Mouse (Mus musculus) forebrain, embryonic 13.5 days (tissue): Measurements from ENCODE around the gene Prkag3. TPM values are rescaled to one million over a fixed set of nuclear protein-coding genes. Genes with fewer than 3 reads are reported as not detected.

ENCODE experiments used
- ATAC-seq: fragments of 200-750 bp; cut with Nextera tagmentation; 2 replicates; pipeline ENCODE4 v1.8.0; 2017
- H3K27ac ChIP-seq: fragments of 300-500 bp; sonication (generic); 2 replicates; pipeline ENCODE4 v1.5.1; 2015; ENCODE audit warnings: inconsistent platforms, mild to moderate bottlenecking, moderate library complexity
- H3K27me3 ChIP-seq: fragments of 300-500 bp; sonication (generic); 2 replicates; pipeline ENCODE4 v1.6.1; 2015; ENCODE audit warnings: mild to moderate bottlenecking, inconsistent platforms
- H3K36me3 ChIP-seq: fragments of 300-500 bp; sonication (generic); 2 replicates; pipeline ENCODE4 v1.6.1; 2015; ENCODE audit warnings: mild to moderate bottlenecking, inconsistent platforms; ENCODE audit not compliant: poor library complexity, severe bottlenecking
- H3K4me1 ChIP-seq: fragments of 300-500 bp; sonication (generic); 2 replicates; pipeline ENCODE4 v1.6.1; 2015; ENCODE audit warnings: inconsistent platforms
- H3K4me2 ChIP-seq: fragments of 300-500 bp; sonication (generic); 2 replicates; pipeline ENCODE4 v1.6.1; 2015; ENCODE audit warnings: inconsistent platforms, mild to moderate bottlenecking, moderate library complexity
- H3K4me3 ChIP-seq: fragments of 300-500 bp; sonication (generic); 2 replicates; pipeline ENCODE4 v1.5.1; 2015; ENCODE audit warnings: mild to moderate bottlenecking, inconsistent platforms
- H3K9ac ChIP-seq: fragments of 300-500 bp; sonication (generic); 2 replicates; pipeline ENCODE4 v1.6.1; 2015; ENCODE audit warnings: mild to moderate bottlenecking, inconsistent platforms
- H3K9me3 ChIP-seq: fragments of 300-500 bp; sonication (generic); replicated peaks from 2 replicates; pipeline ENCODE4 v1.6.1; 2016; ENCODE audit warnings: inconsistent platforms
- WGBS: fragments of 180-500 bp; shearing (Covaris S2); methylation state at CpG from one replicate; pipeline ENCODE4 v1.1.7; 2015; 5-methylcytosine and 5-hydroxymethylcytosine counted together
- polyA plus RNA-seq: library from polyadenylated mRNA; unstranded; fragments of >200 nt; fragmentation: Nextera tagmentation; extraction: Ambion mirVana; gene quantifications from 2 replicates; pipeline ENCODE4 v1.2.1, GENCODE M21; 2015

Gene Prkag3
- polyA plus RNA-seq, 1 experiment from 2014 or later: not detected

DNA sequence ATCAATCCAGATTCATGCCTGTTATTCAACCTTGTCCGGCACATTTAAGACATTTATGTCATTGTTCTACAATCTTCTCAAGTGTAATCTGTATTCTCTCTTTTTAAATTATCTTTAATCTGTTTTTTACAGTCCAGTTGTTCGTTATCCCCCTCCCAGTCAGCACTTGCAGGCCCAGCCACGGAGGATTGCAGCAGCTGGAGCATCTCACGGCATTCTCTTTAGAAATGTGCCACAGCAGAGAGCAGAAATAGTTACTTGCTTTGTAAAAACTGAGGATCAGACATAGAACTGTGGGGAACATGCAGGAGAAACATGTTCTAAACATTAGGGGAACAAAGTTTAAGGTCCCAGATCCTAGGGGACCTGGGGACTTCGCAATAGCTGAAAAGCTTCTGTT, 44.0 kb downstream of the Prkag3 start:
- H3K9me3 ChIP-seq: no peaks in the 10 kb centered on the region
- H3K36me3 ChIP-seq: peaks cover 16% of the 10 kb centered on the region
- ATAC-seq: no peak
- H3K4me1 ChIP-seq: no peaks in the 10 kb centered on the region
- no peak overlapping the region for H3K27ac ChIP-seq
- no peak overlapping the region for H3K9ac ChIP-seq
- H3K4me3 ChIP-seq: no peak overlapping the region
- H3K4me2 ChIP-seq: no peak overlapping the region
- H3K27me3 ChIP-seq: no peaks in the 10 kb centered on the region
- 83% methylated on average over 5 of the region's 5 CpGs for WGBS

DNA sequence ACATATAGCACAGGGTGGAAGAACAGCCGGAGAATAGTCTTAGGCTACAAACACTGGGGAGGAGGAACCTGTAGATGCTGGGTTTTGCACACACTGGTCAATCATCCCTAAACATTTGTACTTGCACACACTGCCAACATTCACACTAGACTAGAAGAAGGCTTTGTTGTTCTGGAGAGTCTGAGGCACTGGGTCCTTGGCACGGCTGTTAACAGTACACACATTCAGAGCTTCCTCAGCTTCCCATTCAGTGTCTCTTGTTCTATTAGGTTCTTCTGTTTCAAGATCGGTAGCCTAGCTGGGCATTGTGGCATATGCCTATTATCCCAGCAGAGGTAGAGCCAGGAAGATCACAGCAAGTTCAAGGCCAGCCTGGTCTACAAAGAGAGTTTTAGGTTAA, 44.9 kb downstream of the Prkag3 start:
- Histone ChIP-seq H3K9me3 (no peaks in the 10 kb centered on the region), H3K27ac (no peak overlapping the region), H3K4me2 (no peak overlapping the region), H3K36me3 (peaks cover 24% of the 10 kb centered on the region), H3K27me3 (no peaks in the 10 kb centered on the region), H3K4me3 (no peak overlapping the region), H3K4me1 (no peaks in the 10 kb centered on the region), H3K9ac (no peak overlapping the region)
- 75% methylated on average over 3 of the region's 3 CpGs for WGBS
- ATAC-seq: no peak

DNA sequence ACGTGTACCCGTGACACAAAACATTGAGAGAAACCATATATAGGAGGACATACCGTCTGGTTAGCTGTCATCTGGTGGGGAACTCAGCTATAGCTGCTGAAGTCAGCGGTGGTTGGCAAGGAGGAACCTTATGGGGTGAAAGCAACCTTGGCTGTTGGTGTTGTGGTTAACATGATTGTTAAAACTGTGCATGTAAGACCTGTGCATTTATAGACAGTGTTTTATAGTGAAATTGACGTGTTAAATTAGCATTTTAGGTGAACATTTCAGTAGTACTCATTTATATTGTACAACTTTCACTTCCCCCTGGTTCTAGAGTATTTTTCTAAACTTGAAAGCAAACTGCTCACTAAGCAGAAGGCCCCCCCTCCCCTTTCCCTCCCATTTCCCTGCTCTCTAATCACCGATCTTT, 46.9 kb downstream of the Prkag3 start:
- H3K4me3 ChIP-seq: no peak overlapping the region
- no peak overlapping the region for H3K4me2 ChIP-seq
- H3K36me3 ChIP-seq: peaks cover 44% of the 10 kb centered on the region
- no peak overlapping the region for H3K27ac ChIP-seq
- H3K4me1 ChIP-seq: no peaks in the 10 kb centered on the region
- H3K9me3 ChIP-seq: no peaks in the 10 kb centered on the region
- WGBS: 92% methylated on average over 6 of the region's 6 CpGs
- no peaks in the 10 kb centered on the region for H3K27me3 ChIP-seq
- no peak for ATAC-seq
- no peak overlapping the region for H3K9ac ChIP-seq

DNA sequence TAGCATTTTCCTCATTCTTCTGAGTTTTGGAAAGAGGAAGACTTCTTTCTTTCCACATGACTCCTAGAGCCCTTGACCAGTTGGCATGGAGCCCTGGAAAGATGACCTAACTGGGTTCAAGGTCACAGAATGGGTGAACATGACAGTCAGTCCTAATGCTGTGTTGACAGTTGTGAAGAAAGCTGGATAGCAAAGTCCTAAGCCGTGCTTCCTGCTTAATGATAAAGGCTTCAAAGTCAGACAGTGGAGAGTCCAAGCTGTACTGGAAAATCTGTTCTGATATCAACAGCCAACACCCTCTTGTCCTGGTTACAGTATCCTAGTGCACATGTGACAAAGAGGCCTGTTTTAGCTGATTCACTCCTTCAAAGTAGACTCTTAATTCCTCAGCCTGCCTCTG, 50.2 kb downstream of the Prkag3 start:
- 97% methylated on average over 1 of the region's 1 CpGs for WGBS
- H3K4me3 ChIP-seq: no peak overlapping the region
- ATAC-seq: no peak
- H3K9me3 ChIP-seq: no peaks in the 10 kb centered on the region
- no peak overlapping the region for H3K27ac ChIP-seq
- no peaks in the 10 kb centered on the region for H3K27me3 ChIP-seq
- no peak overlapping the region for H3K9ac ChIP-seq
- H3K4me2 ChIP-seq: no peak overlapping the region
- H3K36me3 ChIP-seq: peaks cover 77% of the 10 kb centered on the region
- H3K4me1 ChIP-seq: no peaks in the 10 kb centered on the region

DNA sequence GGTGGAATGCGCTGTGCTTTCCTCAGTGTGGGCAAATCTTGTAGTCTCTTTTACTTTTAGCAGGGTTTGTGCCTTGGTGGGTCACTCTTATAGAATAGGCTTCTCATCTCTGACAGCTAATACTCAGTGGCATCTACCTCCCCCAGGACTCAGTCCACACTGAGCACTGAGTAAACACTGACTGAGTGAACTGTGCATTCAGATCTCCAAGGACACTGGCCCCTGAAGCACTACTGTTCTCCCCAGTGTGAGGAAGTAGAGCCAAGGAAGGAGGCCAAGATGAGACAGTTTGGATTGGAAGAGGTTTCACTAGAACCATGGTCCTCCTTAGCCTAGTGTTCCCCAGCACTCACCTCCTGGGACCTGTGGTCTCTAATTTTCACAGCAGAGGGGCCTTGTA, 50.7 kb downstream of the Prkag3 start:
- Histone ChIP-seq H3K4me1 (no peaks in the 10 kb centered on the region), H3K36me3 (peaks cover 80% of the 10 kb centered on the region), H3K4me3 (no peak overlapping the region), H3K9ac (no peak overlapping the region), H3K27ac (no peak overlapping the region), H3K9me3 (no peaks in the 10 kb centered on the region), H3K4me2 (no peak overlapping the region), H3K27me3 (no peaks in the 10 kb centered on the region)
- ATAC-seq: no peak
- 96% methylated on average over 1 of the region's 1 CpGs for WGBS

DNA sequence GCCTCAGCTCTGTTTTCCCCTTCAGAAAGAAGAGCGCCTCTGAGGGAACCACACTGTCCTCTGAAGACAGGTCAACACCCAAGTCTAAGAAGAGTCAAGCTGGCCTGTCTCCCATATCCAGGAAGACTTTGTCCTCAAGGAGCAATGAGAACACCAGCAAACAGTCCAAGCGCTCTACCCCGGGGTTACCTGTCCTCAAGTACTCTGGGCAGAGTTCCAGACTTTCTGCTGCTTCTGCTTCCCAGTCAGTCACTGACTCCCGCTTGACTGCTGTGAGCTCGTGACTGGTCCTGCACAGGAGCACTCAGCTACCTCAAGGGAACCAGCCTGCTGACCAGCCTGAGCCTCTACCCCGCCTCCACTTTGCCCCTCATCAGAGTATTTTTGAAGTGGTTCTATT, 51.6 kb downstream of the Prkag3 start:
- no peaks in the 10 kb centered on the region for H3K4me1 ChIP-seq
- H3K36me3 ChIP-seq: peaks cover 82% of the 10 kb centered on the region
- ATAC-seq: no peak
- no peak overlapping the region for H3K4me2 ChIP-seq
- H3K27ac ChIP-seq: no peak overlapping the region
- no peaks in the 10 kb centered on the region for H3K9me3 ChIP-seq
- WGBS: 93% methylated on average over 6 of the region's 6 CpGs
- H3K27me3 ChIP-seq: no peaks in the 10 kb centered on the region
- H3K4me3 ChIP-seq: no peak overlapping the region
- no peak overlapping the region for H3K9ac ChIP-seq

DNA sequence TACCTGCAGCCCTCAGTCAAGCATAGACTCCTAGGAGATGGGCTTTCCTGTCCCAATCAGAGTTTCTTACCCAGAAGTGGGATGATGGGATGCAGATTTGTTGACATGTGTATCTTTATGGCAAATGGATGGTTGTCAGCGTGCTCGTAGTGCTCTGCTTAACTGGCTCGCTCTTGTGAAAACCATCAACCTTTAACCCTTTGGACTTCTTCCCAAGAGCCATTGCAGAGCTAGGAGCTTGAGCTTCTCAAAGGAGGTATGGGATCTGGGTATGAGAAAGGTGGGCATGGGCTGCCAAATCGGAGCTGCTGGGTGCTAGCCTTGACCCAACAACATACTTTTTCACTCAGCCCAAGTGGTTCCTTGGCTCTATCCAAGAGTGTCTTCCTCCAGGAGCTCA, 53.2 kb downstream of the Prkag3 start:
- peaks cover 90% of the 10 kb centered on the region for H3K36me3 ChIP-seq
- WGBS: 95% methylated on average over 4 of the region's 4 CpGs

DNA sequence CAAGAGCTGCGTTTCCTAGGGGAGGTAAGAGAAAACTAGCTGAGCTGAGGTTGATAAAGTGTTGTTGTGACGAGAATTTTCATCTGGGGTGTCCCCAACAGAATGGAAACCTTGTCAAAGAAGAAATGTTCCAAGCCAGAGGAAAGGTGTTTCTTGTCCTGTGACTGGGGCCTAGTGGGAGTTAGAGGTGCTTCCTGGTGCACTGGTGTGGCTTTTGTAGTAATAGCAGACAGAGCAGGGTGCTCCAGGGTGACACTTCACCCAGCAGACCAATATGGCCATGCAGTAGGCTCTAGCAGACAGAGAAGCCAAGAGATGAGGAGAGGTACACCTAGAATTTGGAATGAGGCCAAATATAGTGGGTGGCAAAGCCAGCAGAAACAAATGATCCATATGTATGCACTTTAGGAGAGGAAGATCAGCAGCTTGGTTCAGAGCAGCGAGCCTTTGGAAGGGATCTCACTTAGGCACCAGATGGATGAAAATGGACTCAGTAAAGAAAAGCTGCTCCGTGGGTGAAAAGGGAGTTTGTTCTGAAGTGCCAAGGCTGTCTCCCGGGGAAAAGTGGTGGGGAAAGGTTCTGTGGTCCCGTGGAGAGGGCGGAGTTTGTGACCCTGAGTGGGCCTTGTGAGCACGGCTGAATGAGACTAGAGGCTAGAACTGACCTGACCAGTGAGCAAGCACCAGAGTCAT, 55.0 kb downstream of the Prkag3 start:
- WGBS: 93% methylated on average over 8 of the region's 8 CpGs
- H3K27me3 ChIP-seq: no peaks in the 10 kb centered on the region
- no peak overlapping the region for H3K4me2 ChIP-seq
- no peak overlapping the region for H3K4me3 ChIP-seq
- no peaks in the 10 kb centered on the region for H3K9me3 ChIP-seq
- H3K4me1 ChIP-seq: no peaks in the 10 kb centered on the region
- ATAC-seq: no peak
- peaks cover 91% of the 10 kb centered on the region for H3K36me3 ChIP-seq
- H3K9ac ChIP-seq: no peak overlapping the region
- H3K27ac ChIP-seq: no peak overlapping the region

More for the DNA sequence above, 53.2 kb downstream of the Prkag3 start:
- no peak overlapping the region for H3K4me3 ChIP-seq
- H3K9ac ChIP-seq: no peak overlapping the region
- H3K27me3 ChIP-seq: no peaks in the 10 kb centered on the region
- H3K9me3 ChIP-seq: no peaks in the 10 kb centered on the region
- H3K27ac ChIP-seq: no peak overlapping the region
- no peak overlapping the region for H3K4me2 ChIP-seq
- no peaks in the 10 kb centered on the region for H3K4me1 ChIP-seq
- ATAC-seq: no peak

Other genes starting within 250 kb of the Prkag3 start
- 64.2 and 68.6 TPM in 2 replicates for gene Cnot9, start 243.2 kb downstream of the Prkag3 start, polyA plus RNA-seq
- gene Plcd4, start 206.3 kb downstream of the Prkag3 start, polyA plus RNA-seq: 1.6 and 1.9 TPM in 2 replicates
- 35.8 and 38.5 TPM in 2 replicates for gene Usp37, start 204.9 kb downstream of the Prkag3 start, polyA plus RNA-seq
- gene Zfp142, start 161.0 kb downstream of the Prkag3 start, polyA plus RNA-seq: 9.2 and 9.3 TPM in 2 replicates
- 20.5 and 22.7 TPM in 2 replicates for gene Bcs1l, start 160.9 kb downstream of the Prkag3 start, polyA plus RNA-seq
- 38.8 and 42.8 TPM in 2 replicates for gene Rnf25, start 147.8 kb downstream of the Prkag3 start, polyA plus RNA-seq
- gene Stk36, start 147.8 kb downstream of the Prkag3 start, polyA plus RNA-seq: 24.5 and 24.7 TPM in 2 replicates
- gene Ttll4, start 87.5 kb downstream of the Prkag3 start, polyA plus RNA-seq: 16.7 and 21.2 TPM in 2 replicates
- 0.81 and 1.4 TPM in 2 replicates for gene Cyp27a1, start 35.6 kb downstream of the Prkag3 start, polyA plus RNA-seq
- gene Wnt6, start 22.7 kb upstream of the Prkag3 start, polyA plus RNA-seq: 0.73 and 0.92 TPM in 2 replicates
- gene Wnt10a, start 42.3 kb upstream of the Prkag3 start, polyA plus RNA-seq: 0.29 and 0.63 TPM in 2 replicates
- gene Cdk5r2, start 105.7 kb upstream of the Prkag3 start, polyA plus RNA-seq: 0.76 and 1.3 TPM in 2 replicates
- not detected in 2 replicates for gene Fev, start 136.2 kb upstream of the Prkag3 start, polyA plus RNA-seq
- not detected in 2 replicates for gene Cryba2, start 143.9 kb upstream of the Prkag3 start, polyA plus RNA-seq
- gene Cfap65, start 186.4 kb upstream of the Prkag3 start, polyA plus RNA-seq: 0.56 and 0.57 TPM in 2 replicates
- gene Ihh, start 202.5 kb upstream of the Prkag3 start, polyA plus RNA-seq: 0.20 and 0.21 TPM in 2 replicates